Mouse (Mus musculus): Measurements from ENCODE around the gene Cracr2b.

DNA sequence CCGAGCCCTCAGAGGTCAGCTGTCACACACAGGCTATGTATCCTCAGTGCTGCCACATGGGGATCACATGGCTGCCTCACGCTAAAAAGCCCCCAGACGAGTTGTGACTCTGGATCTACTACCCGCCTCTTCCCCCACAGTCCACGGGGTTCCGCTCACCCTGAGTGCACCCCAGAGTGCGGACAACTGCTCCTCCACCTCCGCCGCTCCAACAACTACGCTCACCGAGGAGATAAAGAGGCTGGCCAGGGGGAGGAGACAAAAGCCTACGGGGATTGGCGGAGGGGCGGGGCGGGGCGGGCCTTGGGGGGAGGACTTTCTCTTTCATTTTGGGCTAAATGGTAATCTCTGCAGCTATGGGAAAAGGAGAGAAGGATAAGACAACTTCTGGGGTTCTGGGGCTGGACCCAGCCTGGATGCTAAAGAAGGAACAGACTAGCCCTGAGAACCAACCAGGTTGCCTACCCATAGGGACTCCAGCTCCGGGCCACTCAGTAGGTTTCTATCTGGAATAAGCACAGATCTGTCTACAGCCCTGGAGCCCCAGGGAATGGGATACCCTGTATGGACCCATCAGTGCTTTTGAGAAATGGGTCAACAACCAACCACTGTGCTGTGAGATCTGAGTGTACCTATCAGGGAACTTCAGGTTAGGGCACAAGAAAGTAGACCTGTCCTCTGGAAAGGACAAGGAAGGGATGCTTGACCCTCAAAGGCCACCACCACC lies 25.6 kb upstream of the Cracr2b start:
- TF ChIP-seq CTCF (IDR thresholded peaks at IDR 0.05; ENCODE audit: low read depth) (no peak), EP300 (IDR thresholded peaks at IDR 0.05; ENCODE audit: low read depth) (no peak)
